Mouse (Mus musculus): Measurements from ENCODE around the gene Kremen1.

Kremen1 gene

DNA sequence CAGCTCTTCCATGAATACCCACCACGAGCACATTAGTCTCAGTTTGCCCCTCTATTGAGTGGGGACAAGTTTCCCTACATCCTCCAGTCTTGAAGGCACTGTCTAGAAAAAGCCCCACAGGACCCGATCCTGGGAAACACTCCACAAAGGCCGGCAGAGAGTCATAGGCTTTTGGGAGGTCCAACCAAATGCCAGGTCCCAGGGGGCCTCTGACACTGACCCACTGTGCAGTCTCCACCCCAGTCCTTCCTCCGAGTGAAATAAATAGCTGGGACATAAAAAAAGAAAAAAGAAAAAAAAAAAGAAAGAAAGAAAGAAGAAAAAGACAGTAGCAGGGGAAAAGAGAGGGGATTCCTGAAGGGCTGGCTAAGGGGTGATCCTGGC, 110.1 kb downstream of the Kremen1 start:
- in situ Hi-C loops (cut with MboI; ENCODE audit: low pct_unique_long_range_greater_than_20kb in 1 of 2, low sequenced_read_pairs in 2 of 2, unreplicated experiment in 1 of 2): loop anchor here in 1 of 2 experiments (5.0 kb wide), 1 partner anchor 34 kb away; no protein-coding TSS in a partner anchor

GRCm38 (mm10) chr11:5150416-5151246, 110.7 kb downstream of the Kremen1 start:
- in situ Hi-C loops (cut with MboI; ENCODE audit: low pct_unique_long_range_greater_than_20kb in 1 of 2, low sequenced_read_pairs in 2 of 2, unreplicated experiment in 1 of 2): loop anchor here in 1 of 2 experiments (5.0 kb wide), 1 partner anchor 33 kb away; no protein-coding TSS in a partner anchor

DNA sequence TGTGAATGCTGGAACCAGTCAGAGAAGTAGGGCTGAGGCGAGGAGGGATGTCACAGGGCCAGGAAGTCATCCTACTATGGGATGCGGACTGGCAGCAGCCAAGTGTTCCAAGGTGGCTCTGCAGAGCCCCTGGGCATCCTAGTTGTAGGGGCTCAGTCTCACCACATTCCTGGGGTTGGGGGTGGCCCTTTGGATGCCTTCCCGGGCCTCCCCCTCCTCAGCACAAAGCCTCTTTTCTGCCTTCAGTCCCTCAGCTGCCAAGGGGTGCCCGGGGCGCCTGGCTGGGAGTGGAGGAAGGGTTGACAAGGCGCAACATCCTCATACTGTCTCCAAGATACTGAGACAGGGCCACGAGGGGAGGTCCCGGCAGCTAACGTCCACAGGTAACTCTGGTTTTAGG, 111.4 kb downstream of the Kremen1 start:
- in situ Hi-C loops (cut with MboI; ENCODE audit: low pct_unique_long_range_greater_than_20kb in 1 of 2, low sequenced_read_pairs in 2 of 2, unreplicated experiment in 1 of 2): loop anchor here in 1 of 2 experiments (5.0 kb wide), 1 partner anchor 33 kb away; no protein-coding TSS in a partner anchor

DNA sequence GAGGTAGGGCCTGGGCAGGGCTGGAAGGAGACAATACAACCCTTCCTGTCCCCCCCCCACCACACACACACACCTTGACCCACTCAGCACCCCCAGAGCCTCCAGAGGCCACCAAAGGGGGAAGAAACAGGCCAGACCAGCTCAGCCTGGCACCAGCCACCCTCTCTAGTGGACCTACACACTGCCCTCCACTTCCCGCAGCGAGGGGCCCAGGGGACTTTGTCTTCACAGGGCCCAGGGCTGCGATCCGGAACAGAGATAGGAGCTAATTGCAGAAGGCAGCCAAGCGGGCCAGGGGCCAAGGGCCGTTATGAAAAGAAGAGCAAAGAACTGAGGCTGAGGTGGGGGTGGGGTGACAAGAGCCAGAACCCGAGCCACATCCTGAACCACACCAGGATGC, 112.1 kb downstream of the Kremen1 start:
- in situ Hi-C loops (cut with MboI; ENCODE audit: low pct_unique_long_range_greater_than_20kb in 1 of 2, low sequenced_read_pairs in 2 of 2, unreplicated experiment in 1 of 2): no loop called here

DNA sequence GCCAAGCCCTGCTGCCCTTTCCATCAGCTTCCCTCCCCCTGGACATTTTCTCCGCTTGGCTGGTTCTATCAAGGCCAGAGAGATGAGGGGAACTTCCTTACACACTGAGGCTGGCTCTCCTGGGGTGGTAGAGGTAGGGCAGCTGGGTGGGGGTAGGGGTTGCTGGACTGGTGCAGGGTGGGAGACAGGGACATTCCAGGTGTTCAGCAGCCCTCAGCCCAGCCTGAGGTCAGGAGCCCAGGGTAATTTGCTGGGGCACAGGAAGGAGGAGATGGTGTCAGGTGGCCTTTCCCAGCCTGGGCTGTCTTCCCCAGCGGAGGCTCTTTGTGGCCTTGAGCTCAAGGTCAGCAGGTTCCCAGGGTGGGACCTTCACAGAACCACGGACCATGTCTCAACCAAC, 115.8 kb downstream of the Kremen1 start:
- in situ Hi-C loops (cut with MboI; ENCODE audit: low pct_unique_long_range_greater_than_20kb in 1 of 2, low sequenced_read_pairs in 2 of 2, unreplicated experiment in 1 of 2): no loop called here

GRCm38 (mm10) chr11:5141965-5142364, 119.4 kb downstream of the Kremen1 start:
- in situ Hi-C loops (cut with MboI; ENCODE audit: low pct_unique_long_range_greater_than_20kb in 1 of 2, low sequenced_read_pairs in 2 of 2, unreplicated experiment in 1 of 2): no loop called here

All from mouse embryonic stem cell (cell line).